Comparison of ENCODE assay signal across 7 mouse cellular contexts in genomic region chrX:101641161-101641530, GRCm38 (mm10). TPM values are rescaled to one million over a fixed set of nuclear protein-coding genes. Genes with fewer than 3 reads are reported as not detected.
A peak's percentile ranks its signal among the peaks of the same experiment; 100 is the strongest.
DNase-seq lines count a peak whose midpoint lies in the region; ATAC-seq and TF ChIP-seq lines count a peak whose summit lies in the region.

No protein-coding gene starts in this region.

- TF ChIP-seq POLR2A in limb, embryonic 14.5 days (IDR thresholded peaks at IDR 0.05; ENCODE audit: borderline replicate concordance, extremely low read depth, insufficient read depth, insufficient read length), result no peak

- DNase-seq in retina, embryonic 14.5 days (ENCODE audit: low spot score), result peak; percentile 48
- no peak for DNase-seq in retina, postnatal 1 day
- no peak for DNase-seq in forebrain, embryonic 10.5 days (ENCODE audit: extremely low spot score, low spot score)
- no peak for DNase-seq in limb, embryonic 14.5 days (ENCODE audit: low spot score)
- DNase-seq in urinary bladder, adult 2 months (ENCODE audit: low spot score), result no peak
- no peak for DNase-seq in gastrocnemius, postnatal 10 days

- no peaks in the 10 kb centered on the region for H3K9me3 ChIP-seq in forebrain, embryonic 10.5 days
- H3K9me3 ChIP-seq in limb, embryonic 14.5 days (ENCODE audit: control insufficient read depth, low read length), result no peaks in the 10 kb centered on the region
- H3K9me3 ChIP-seq in stomach, embryonic 15.5 days, result no peaks in the 10 kb centered on the region

- ATAC-seq in limb, embryonic 14.5 days (ENCODE audit: low FRiP score, low read depth), result no peak
- no peak for ATAC-seq in stomach, embryonic 15.5 days (ENCODE audit: insufficient read depth, low FRiP score, low read depth)

- H3K27ac ChIP-seq in forebrain, embryonic 10.5 days, result peak overlapping the region; percentile 94
- peak overlapping the region; percentile 84 for H3K27ac ChIP-seq in limb, embryonic 14.5 days (replicated peaks; ENCODE audit: low read depth, low read length)
- 0 out of 2 replicates have a peak overlapping the region, but pooled peaks have one; percentile 64 for H3K27ac ChIP-seq in stomach, embryonic 15.5 days

- peak overlapping the region; percentile 72 for H3K4me3 ChIP-seq in forebrain, embryonic 10.5 days
- peak overlapping the region; percentile 61 for H3K4me3 ChIP-seq in limb, embryonic 14.5 days (replicated peaks; ENCODE audit: low read length)
- H3K4me3 ChIP-seq in stomach, embryonic 15.5 days (replicated peaks), result peak overlapping the region; percentile 64

- H3K27me3 ChIP-seq in forebrain, embryonic 10.5 days (ENCODE audit: poor library complexity, severe bottlenecking), result peaks cover 59% of the 10 kb centered on the region
- H3K27me3 ChIP-seq in limb, embryonic 14.5 days (ENCODE audit: control insufficient read depth, insufficient read depth, low read length), result no peaks in the 10 kb centered on the region
- H3K27me3 ChIP-seq in stomach, embryonic 15.5 days (replicated peaks), result 0 out of 2 replicates have a peak, but pooled peaks cover 3% of the 10 kb centered on the region

- WGBS in forebrain, embryonic 10.5 days, result 18% methylated on average over 6 of the region's 6 CpGs
- WGBS in limb, embryonic 14.5 days, result 17% methylated on average over 6 of the region's 6 CpGs
- 18% methylated on average over 6 of the region's 6 CpGs for WGBS in stomach, embryonic 15.5 days

- H3K36me3 ChIP-seq in forebrain, embryonic 10.5 days (replicated peaks), result peaks cover 25% of the 10 kb centered on the region
- peaks cover 4% of the 10 kb centered on the region; the same call in 1 of the 2 replicates for H3K36me3 ChIP-seq in limb, embryonic 14.5 days (ENCODE audit: control insufficient read depth, insufficient read depth, low read length)
- no peaks in the 10 kb centered on the region for H3K36me3 ChIP-seq in stomach, embryonic 15.5 days

- peaks cover 33% of the 10 kb centered on the region for H3K4me1 ChIP-seq in forebrain, embryonic 10.5 days
- no peaks in the 10 kb centered on the region for H3K4me1 ChIP-seq in limb, embryonic 14.5 days (ENCODE audit: control insufficient read depth, insufficient read depth, low read length)
- 0 out of 2 replicates have a peak, but pooled peaks cover 3% of the 10 kb centered on the region for H3K4me1 ChIP-seq in stomach, embryonic 15.5 days

- peak overlapping the region; percentile 56 for H3K4me2 ChIP-seq in limb, embryonic 14.5 days (replicated peaks; ENCODE audit: low read depth, low read length, severe bottlenecking)
- H3K4me2 ChIP-seq in stomach, embryonic 15.5 days, result peak overlapping the region; percentile 49

- peak overlapping the region; percentile 83 for H3K9ac ChIP-seq in limb, embryonic 14.5 days (ENCODE audit: low read depth, low read length, severe bottlenecking)
- H3K9ac ChIP-seq in stomach, embryonic 15.5 days, result no peak overlapping the region

RNA-seq across cellular contexts. Expression of gene Ogt, which starts 1.3 kb away (rescaled TPM):
- polyA plus RNA-seq in forebrain, embryonic 10.5 days (2016; fragmentation: Nextera tagmentation; extraction: Ambion mirVana), result 130 and 131 TPM in 2 replicates
- 354 and 370 TPM in 2 replicates for polyA plus RNA-seq in limb, embryonic 14.5 days (2012; rRNA removed)
- 207 and 220 TPM in 2 replicates for polyA plus RNA-seq in limb, embryonic 14.5 days (2014; fragmentation: Nextera tagmentation; extraction: Ambion mirVana)
- polyA plus RNA-seq in stomach, embryonic 15.5 days (2015; fragmentation: Nextera tagmentation; extraction: Ambion mirVana), result 132 and 136 TPM in 2 replicates
- polyA plus RNA-seq in urinary bladder, adult 2 months (2012; rRNA removed), result 207 and 285 TPM in 2 replicates
- 10 to 100 TPM; 56.5 to 82.2 TPM for total RNA-seq in gastrocnemius, postnatal 10 days (2021)
